Mouse (Mus musculus): ENCODE measurements around the gene Fam32a.

GRCm38 (mm10) chr8:72215871-72216270 is 3.7 kb upstream of the Fam32a start:
- TF ChIP-seq POLR2A (IDR thresholded peaks at IDR 0.05; ENCODE audit: extremely low read depth, insufficient read depth, low read length) = no peak
- TF ChIP-seq CTCF (IDR thresholded peaks at IDR 0.05; ENCODE audit: extremely low read depth, insufficient read depth, low read length) = no peak
